Mouse (Mus musculus) kidney, embryonic 15.5 days (tissue): ENCODE measurements around the gene Frem1. TPM values are rescaled to one million over a fixed set of nuclear protein-coding genes. Genes with fewer than 3 reads are reported as not detected.
A peak's percentile ranks its signal among the peaks of the same experiment; 100 is the strongest.

Source experiments
- ATAC-seq: fragments of 200-750 bp; cut with Nextera tagmentation; replicated peaks from 2 replicates; pipeline ENCODE4 v1.8.0; 2017; ENCODE audit warnings: moderate TSS enrichment; ENCODE audit not compliant: low FRiP score
- H3K27ac ChIP-seq: fragments of 300-500 bp; sonication (generic); 2 replicates; pipeline ENCODE4 v1.5.1; 2015; ENCODE audit warnings: mild to moderate bottlenecking, inconsistent platforms
- H3K27me3 ChIP-seq: fragments of 300-500 bp; sonication (generic); 2 replicates; pipeline ENCODE4 v1.6.1; 2015; ENCODE audit warnings: inconsistent platforms
- H3K36me3 ChIP-seq: fragments of 300-500 bp; sonication (generic); 2 replicates; pipeline ENCODE4 v1.6.1; 2015; ENCODE audit warnings: inconsistent platforms
- H3K4me1 ChIP-seq: fragments of 300-500 bp; sonication (generic); 2 replicates; pipeline ENCODE4 v1.6.1; 2015; ENCODE audit warnings: inconsistent platforms
- H3K4me2 ChIP-seq: fragments of 300-500 bp; sonication (generic); 2 replicates; pipeline ENCODE4 v1.6.1; 2015; ENCODE audit warnings: moderate library complexity, mild to moderate bottlenecking, inconsistent platforms
- H3K4me3 ChIP-seq: fragments of 300-500 bp; sonication (generic); replicated peaks from 2 replicates; pipeline ENCODE4 v1.5.1; 2015; ENCODE audit warnings: mild to moderate bottlenecking, inconsistent platforms
- H3K9ac ChIP-seq: fragments of 300-500 bp; sonication (generic); 2 replicates; pipeline ENCODE4 v1.6.1; 2015; ENCODE audit warnings: mild to moderate bottlenecking, inconsistent platforms
- H3K9me3 ChIP-seq: fragments of 300-500 bp; sonication (generic); replicated peaks from 2 replicates; pipeline ENCODE4 v1.6.1; 2016; ENCODE audit warnings: inconsistent platforms
- WGBS: fragments of 180-500 bp; shearing (Covaris S2); methylation state at CpG from one replicate; pipeline ENCODE4 v1.1.7; 2015; ENCODE audit warnings: mixed read lengths; 5-methylcytosine and 5-hydroxymethylcytosine counted together
- polyA plus RNA-seq: library from polyadenylated mRNA; unstranded; fragments of >200 nt; fragmentation: Nextera tagmentation; extraction: Ambion mirVana; gene quantifications from 2 replicates; pipeline ENCODE4 v1.2.1, GENCODE M21; 2015

Gene Frem1
- 23.9 and 24.3 TPM in 2 replicates for polyA plus RNA-seq

GRCm38 (mm10) chr4:83051634-83052577, at the start of gene Frem1:
Gene Frem1, minus strand, starts transcription at chr4:83052339.
- H3K27me3 ChIP-seq = no peaks in the 10 kb centered on the region
- peak within 1 kb of the TSS; percentile 75 for H3K27ac ChIP-seq
- H3K9me3 ChIP-seq = no peaks in the 10 kb centered on the region
- peaks cover 55% of the 10 kb centered on the region for H3K4me1 ChIP-seq
- H3K9ac ChIP-seq = peak within 1 kb of the TSS; percentile 46
- H3K4me2 ChIP-seq = peak within 1 kb of the TSS; percentile 60
- WGBS = 2% methylated on average over 24 of the region's 24 CpGs
- H3K36me3 ChIP-seq = no peaks in the 10 kb centered on the region
- peak within 1 kb of the TSS; percentile 50 for H3K4me3 ChIP-seq
- ATAC-seq = peak; percentile 90

- Histone ChIP-seq H3K27ac (no peak overlapping the region), H3K9ac (no peak overlapping the region), H3K9me3 (no peaks in the 10 kb centered on the region), H3K36me3 (no peaks in the 10 kb centered on the region), H3K4me1 (0 out of 2 replicates have a peak, but pooled peaks cover 5% of the 10 kb centered on the region), H3K27me3 (no peaks in the 10 kb centered on the region), H3K4me2 (no peak overlapping the region), H3K4me3 (no peak overlapping the region)
- no peak for ATAC-seq
- 87% methylated on average over 7 of the region's 7 CpGs for WGBS
Measured at GRCm38 (mm10) chr4:83099025-83099424, 46.9 kb upstream of the Frem1 start.

- Histone ChIP-seq H3K27ac (no peak overlapping the region), H3K4me1 (peaks cover 9% of the 10 kb centered on the region), H3K9ac (no peak overlapping the region), H3K36me3 (no peaks in the 10 kb centered on the region), H3K4me2 (no peak overlapping the region), H3K27me3 (no peaks in the 10 kb centered on the region), H3K9me3 (no peaks in the 10 kb centered on the region), H3K4me3 (no peak overlapping the region)
- ATAC-seq = no peak
- WGBS = 81% methylated on average over 2 of the region's 2 CpGs
Measured at GRCm38 (mm10) chr4:83093941-83094340, 41.8 kb upstream of the Frem1 start.

- no peak overlapping the region for H3K4me2 ChIP-seq
- WGBS = 53% methylated on average over 6 of the region's 6 CpGs
- H3K27ac ChIP-seq = 0 out of 2 replicates have a peak overlapping the region, but pooled peaks have one; percentile 28
- ATAC-seq = no peak
- no peak overlapping the region for H3K9ac ChIP-seq
- no peaks in the 10 kb centered on the region for H3K9me3 ChIP-seq
- peaks cover 14% of the 10 kb centered on the region for H3K4me1 ChIP-seq
- H3K27me3 ChIP-seq = 0 out of 2 replicates have a peak, but pooled peaks cover under 1% of the 10 kb centered on the region
- H3K4me3 ChIP-seq = no peak overlapping the region
- no peaks in the 10 kb centered on the region for H3K36me3 ChIP-seq
Measured at GRCm38 (mm10) chr4:83090691-83091448, 38.7 kb upstream of the Frem1 start.

- H3K4me1 ChIP-seq = peaks cover 27% of the 10 kb centered on the region
- 4% methylated on average over 13 of the region's 13 CpGs for WGBS
- H3K27me3 ChIP-seq = no peaks in the 10 kb centered on the region
- ATAC-seq = peak; percentile 94
- H3K9ac ChIP-seq = no peak overlapping the region
- peak overlapping the region; percentile 49 for H3K4me2 ChIP-seq
- H3K36me3 ChIP-seq = no peaks in the 10 kb centered on the region
- H3K9me3 ChIP-seq = no peaks in the 10 kb centered on the region
- H3K27ac ChIP-seq = peak overlapping the region; percentile 95
- H3K4me3 ChIP-seq = no peak overlapping the region
Measured at GRCm38 (mm10) chr4:83080364-83081174, 28.4 kb upstream of the Frem1 start.

- H3K4me3 ChIP-seq = no peak overlapping the region
- no peaks in the 10 kb centered on the region for H3K9me3 ChIP-seq
- H3K27me3 ChIP-seq = no peaks in the 10 kb centered on the region
- H3K4me1 ChIP-seq = no peaks in the 10 kb centered on the region
- H3K9ac ChIP-seq = no peak overlapping the region
- no peak overlapping the region for H3K27ac ChIP-seq
- 17% methylated on average over 6 of the region's 6 CpGs for WGBS
- no peak for ATAC-seq
- H3K36me3 ChIP-seq = no peaks in the 10 kb centered on the region
- no peak overlapping the region for H3K4me2 ChIP-seq
Measured at GRCm38 (mm10) chr4:83064191-83064590, 12.1 kb upstream of the Frem1 start.

- H3K36me3 ChIP-seq = no peaks in the 10 kb centered on the region
- ATAC-seq = no peak
- no peaks in the 10 kb centered on the region for H3K9me3 ChIP-seq
- H3K27me3 ChIP-seq = no peaks in the 10 kb centered on the region
- no peak overlapping the region for H3K4me3 ChIP-seq
- WGBS = 84% methylated on average over 2 of the region's 2 CpGs
- no peak overlapping the region for H3K9ac ChIP-seq
- no peaks in the 10 kb centered on the region for H3K4me1 ChIP-seq
- H3K27ac ChIP-seq = no peak overlapping the region
- no peak overlapping the region for H3K4me2 ChIP-seq
Measured at GRCm38 (mm10) chr4:83061564-83061963, 9.4 kb upstream of the Frem1 start.

GRCm38 (mm10) chr4:83058617-83059016, 6.5 kb upstream of the Frem1 start:
- no peak overlapping the region for H3K9ac ChIP-seq
- H3K4me3 ChIP-seq = no peak overlapping the region
- 92% methylated on average over 2 of the region's 2 CpGs for WGBS
- H3K9me3 ChIP-seq = no peaks in the 10 kb centered on the region
- no peak for ATAC-seq
- H3K36me3 ChIP-seq = no peaks in the 10 kb centered on the region
- H3K4me2 ChIP-seq = no peak overlapping the region
- 0 out of 2 replicates have a peak, but pooled peaks cover 3% of the 10 kb centered on the region for H3K4me1 ChIP-seq
- H3K27me3 ChIP-seq = no peaks in the 10 kb centered on the region
- no peak overlapping the region for H3K27ac ChIP-seq

GRCm38 (mm10) chr4:83058182-83058581, 6.0 kb upstream of the Frem1 start:
- ATAC-seq = no peak
- WGBS = 50% methylated on average over 2 of the region's 2 CpGs
- Histone ChIP-seq H3K4me3 (no peak overlapping the region), H3K27ac (no peak overlapping the region), H3K4me2 (no peak overlapping the region), H3K9ac (no peak overlapping the region), H3K36me3 (no peaks in the 10 kb centered on the region), H3K9me3 (no peaks in the 10 kb centered on the region), H3K4me1 (peaks cover 4% of the 10 kb centered on the region), H3K27me3 (no peaks in the 10 kb centered on the region)

- no peak for ATAC-seq
- Histone ChIP-seq H3K27ac (no peak overlapping the region), H3K9me3 (no peaks in the 10 kb centered on the region), H3K4me1 (peaks cover 20% of the 10 kb centered on the region), H3K36me3 (no peaks in the 10 kb centered on the region), H3K27me3 (no peaks in the 10 kb centered on the region), H3K4me2 (no peak overlapping the region), H3K4me3 (no peak overlapping the region), H3K9ac (no peak overlapping the region)
- 91% methylated on average over 6 of the region's 6 CpGs for WGBS
Measured at GRCm38 (mm10) chr4:83056496-83056895, 4.4 kb upstream of the Frem1 start.

- no peak overlapping the region for H3K4me2 ChIP-seq
- no peak for ATAC-seq
- H3K9me3 ChIP-seq = no peaks in the 10 kb centered on the region
- no peak overlapping the region for H3K9ac ChIP-seq
- no peaks in the 10 kb centered on the region for H3K36me3 ChIP-seq
- no peaks in the 10 kb centered on the region for H3K27me3 ChIP-seq
- no peak overlapping the region for H3K27ac ChIP-seq
- no peak overlapping the region for H3K4me3 ChIP-seq
- H3K4me1 ChIP-seq = peaks cover 28% of the 10 kb centered on the region
- WGBS = 70% methylated on average over 2 of the region's 2 CpGs
Measured at GRCm38 (mm10) chr4:83055444-83055843, 3.3 kb upstream of the Frem1 start.
